Mouse (Mus musculus): Measurements from ENCODE around the gene Sertad3.

Gene Sertad3

GRCm38 (mm10) chr7:27473156-27473834, at the start of gene Sertad3:
Sertad3 (plus strand) TSS chr7:27473768.
- peak; percentile 98 for DNase-seq

DNA sequence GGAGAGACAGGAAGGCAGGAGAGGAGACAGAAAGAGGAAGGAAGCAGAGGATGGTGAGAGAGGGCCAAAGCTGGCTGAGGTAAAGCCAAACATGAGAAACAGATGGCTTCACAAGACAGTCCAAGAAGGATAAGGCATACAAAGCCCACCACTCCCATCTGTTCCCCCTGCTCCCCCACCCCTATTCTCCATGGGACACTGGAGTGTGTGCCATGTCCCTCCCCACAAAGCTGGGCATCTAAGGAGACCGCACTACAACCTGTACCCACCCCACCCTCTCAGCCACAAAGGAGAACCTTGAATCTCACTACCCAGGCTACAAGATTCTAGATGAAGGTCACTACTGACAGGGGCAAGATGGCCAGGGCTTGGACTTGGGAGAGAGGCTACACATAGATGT, 46.2 kb upstream of the Sertad3 start:
- no peak for DNase-seq

DNA sequence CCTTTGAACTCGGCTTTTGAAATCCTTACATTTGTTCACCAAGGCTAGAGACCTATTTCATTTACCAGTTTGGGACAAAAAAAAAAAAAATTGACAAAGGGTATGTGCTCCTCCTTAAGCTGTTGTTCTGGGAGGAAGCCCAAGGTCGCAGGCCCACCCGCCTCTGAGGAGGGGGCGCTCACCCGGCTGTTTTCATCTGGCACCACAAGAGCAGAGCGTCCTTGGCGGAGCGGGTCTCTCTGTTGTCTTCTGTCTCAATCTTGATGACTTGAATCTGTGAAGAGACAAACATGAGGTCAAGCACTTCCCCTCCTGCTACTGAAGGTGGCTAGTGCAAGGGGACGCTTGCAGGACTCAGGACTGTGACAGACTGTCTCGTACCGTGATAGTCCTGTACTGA, 45.6 kb upstream of the Sertad3 start:
- no peak for DNase-seq

- no peak for DNase-seq
Measured at GRCm38 (mm10) chr7:27429135-27429534, 44.4 kb upstream of the Sertad3 start.

- no peak for DNase-seq
Measured at GRCm38 (mm10) chr7:27433349-27433748, 40.2 kb upstream of the Sertad3 start.

DNA sequence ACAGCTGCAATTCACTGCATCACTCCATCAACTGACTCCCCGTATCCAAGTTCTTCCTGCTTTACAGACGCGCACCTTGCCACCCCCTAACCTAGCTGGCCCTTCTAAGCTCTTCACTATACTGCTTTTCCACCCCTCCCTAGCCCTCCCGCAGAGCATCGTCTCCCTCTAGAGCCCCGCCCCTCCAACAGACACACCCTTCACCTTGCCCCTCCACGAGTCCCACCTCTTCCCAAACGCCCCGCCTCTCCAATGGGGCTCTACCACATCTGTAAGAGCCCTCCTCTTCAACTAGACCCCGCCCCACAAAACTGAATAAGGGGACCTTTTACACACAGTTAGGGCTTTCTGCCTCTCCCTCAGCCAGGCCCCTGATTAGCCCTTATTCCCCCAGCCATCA, 39.8 kb upstream of the Sertad3 start:
- DNase-seq = no peak

- no peak for DNase-seq
Measured at GRCm38 (mm10) chr7:27437544-27437943, 36.0 kb upstream of the Sertad3 start.

- no peak for DNase-seq
Measured at GRCm38 (mm10) chr7:27440014-27440413, 33.6 kb upstream of the Sertad3 start.

DNA sequence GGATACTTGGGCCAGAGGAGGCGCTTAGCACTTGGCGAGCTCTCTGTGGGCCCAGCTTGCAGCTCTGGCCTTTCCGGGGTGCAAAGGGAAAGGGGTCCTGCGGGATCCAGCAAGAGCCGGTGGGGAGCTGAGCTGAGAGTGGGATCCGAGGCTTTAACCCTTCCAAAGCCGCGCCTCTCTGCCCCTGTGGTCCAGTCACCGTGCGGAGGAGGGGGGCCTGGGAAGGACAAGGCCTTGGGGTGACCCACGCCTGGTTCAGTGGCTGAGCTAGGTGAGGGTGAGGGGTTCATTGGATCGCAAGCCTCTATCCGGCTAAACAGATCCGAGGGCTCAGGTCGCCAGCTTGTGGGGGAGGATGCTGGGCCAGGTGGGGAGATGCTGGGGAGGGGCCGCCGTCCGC, 27.5 kb upstream of the Sertad3 start:
- no peak for DNase-seq

- peak; percentile 78 for DNase-seq
Measured at GRCm38 (mm10) chr7:27446521-27447418, 26.8 kb upstream of the Sertad3 start.

DNA sequence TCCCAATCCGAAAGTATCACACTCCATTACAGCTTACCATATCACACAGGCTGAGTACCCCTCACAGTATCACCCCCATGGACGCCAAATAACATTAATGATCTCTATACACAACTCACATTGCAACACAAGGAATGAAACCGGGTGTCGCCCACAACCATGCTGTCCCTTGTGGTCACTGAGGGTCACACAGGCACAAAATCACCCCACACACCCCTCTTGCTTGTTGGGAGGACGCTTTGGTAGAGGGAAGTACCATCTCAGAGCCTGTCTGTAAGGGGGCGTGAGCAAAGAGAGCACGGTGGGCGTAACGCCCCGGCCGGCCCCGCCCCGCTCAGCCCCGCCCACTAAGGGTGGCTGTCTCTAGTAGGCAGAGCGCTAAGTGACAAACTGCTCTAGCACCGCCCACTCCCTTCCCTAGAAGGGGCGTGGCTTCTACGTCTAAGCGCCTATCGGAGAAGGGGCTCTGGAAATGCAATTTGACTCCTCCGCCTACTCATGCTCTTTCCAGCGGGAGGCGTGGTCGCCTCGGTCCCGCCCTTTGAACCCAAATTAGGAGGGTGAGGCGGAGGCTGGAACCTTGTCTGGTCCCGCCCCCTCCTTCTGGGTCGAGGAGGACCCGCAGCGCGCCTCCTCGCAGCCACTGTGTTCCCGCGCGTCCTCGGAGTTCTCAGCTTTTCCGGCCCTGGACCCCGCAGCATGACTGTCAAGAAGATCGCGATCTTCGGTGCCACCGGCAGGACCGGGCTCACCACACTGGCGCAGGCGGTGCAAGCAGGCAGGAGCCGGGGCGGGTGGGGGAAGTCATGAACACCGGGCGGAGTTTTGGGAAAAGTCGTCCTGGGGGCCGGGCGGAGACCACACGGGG, 25.9 kb upstream of the Sertad3 start, which contains the start of the genes Sptbn4 and Blvrb:
Gene Sptbn4 (minus strand): TSS at position 268 of the 868 bp plus-strand sequence.
Gene Blvrb (plus strand): TSS at position 560 of the 868 bp plus-strand sequence.
- DNase-seq = peak; percentile 99

DNA sequence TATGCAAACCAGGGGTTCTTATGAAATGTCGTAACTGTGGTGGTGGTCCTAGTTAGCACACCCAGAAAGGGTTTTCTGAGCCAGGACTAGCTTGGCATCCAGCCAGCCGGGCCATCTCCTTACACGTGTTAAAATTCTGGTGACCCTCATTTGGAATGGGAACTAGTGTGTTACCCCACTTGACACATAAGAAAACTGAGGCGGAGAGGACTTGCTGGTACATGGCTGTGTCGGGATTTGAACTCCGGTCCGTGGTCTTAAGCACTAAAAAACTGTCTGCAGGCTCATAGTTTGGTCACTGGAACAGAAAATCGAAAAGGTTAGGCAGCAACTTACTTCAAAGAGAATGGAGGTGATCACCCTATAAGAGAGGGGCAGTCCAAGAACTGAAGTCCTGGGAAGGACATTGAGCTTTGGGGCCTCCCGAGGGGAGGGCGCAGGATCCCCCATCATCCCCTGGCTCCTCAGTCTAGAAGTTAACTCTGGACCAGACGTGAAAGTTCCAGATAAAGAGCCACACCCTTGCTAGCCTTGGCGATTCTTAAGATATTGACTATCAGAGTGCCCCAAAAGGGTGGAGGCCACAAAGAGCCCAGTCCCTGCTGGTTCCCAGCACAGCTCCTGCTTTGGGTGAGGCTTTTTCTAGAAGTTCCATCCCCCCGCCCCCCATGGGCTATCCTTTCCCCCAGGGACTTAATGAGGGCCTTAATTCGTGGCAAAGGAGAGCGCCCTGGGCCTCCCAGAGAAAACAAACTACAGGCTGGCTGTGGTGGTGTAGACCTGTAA, 25.0 kb upstream of the Sertad3 start:
- peak; percentile 15 for DNase-seq

- DNase-seq = peak; percentile 52
Measured at GRCm38 (mm10) chr7:27449256-27449862, 24.2 kb upstream of the Sertad3 start.

- DNase-seq = no peak
Measured at GRCm38 (mm10) chr7:27451359-27451758, 22.2 kb upstream of the Sertad3 start.

- DNase-seq = no peak
Measured at GRCm38 (mm10) chr7:27452206-27452770, 21.3 kb upstream of the Sertad3 start.

DNA sequence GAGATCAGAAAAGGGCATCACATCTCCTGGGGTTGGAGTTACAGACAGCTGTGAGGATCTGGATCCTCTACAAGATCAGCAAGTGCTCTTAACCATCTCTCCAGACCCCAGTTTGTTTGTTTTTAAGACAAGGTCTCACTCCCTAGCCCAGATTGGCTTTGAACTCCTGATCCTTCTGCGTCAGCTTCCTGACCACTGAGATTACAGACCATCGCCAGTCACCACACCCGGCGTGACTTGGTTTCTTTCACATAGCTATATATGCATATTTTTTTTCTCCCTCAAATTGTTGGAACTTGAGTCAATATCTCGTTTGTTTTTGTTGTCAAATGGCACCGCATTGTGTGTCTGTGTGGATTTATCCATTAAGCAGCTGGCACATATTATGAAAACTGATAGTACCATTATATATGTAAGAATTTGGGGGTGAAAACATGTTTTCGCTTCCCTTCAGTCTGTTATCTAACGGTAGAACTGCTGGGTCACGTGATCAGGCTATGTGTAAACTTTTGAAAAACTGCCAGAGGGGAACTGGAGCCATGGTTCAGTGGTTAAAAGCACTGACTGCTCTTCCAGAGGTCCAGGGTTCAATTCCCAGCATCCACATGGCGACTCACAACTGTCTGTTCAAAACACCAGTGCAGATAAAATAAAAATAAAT, 19.0 kb upstream of the Sertad3 start:
- DNase-seq = no peak

DNA sequence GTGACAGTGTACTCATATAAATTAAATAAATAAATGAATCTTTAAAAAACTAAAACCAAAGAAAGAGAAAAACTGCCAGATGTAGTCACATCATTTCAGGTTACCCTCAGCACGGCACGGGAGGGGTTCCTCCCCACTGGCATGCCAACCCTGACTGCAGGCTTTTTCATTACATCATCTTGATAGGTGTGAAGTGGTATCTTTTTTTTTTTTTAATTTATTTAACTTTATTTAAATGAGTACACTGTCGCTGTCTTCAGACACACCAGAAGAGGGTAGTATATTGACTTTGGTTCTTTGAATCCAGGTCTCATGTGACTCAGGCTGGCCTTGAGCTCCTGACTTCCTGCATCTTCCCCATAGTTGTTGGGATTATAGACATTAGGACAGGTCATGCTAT, 18.3 kb upstream of the Sertad3 start:
- DNase-seq = no peak

- no peak for DNase-seq
Measured at GRCm38 (mm10) chr7:27458614-27459013, 15.0 kb upstream of the Sertad3 start.

DNA sequence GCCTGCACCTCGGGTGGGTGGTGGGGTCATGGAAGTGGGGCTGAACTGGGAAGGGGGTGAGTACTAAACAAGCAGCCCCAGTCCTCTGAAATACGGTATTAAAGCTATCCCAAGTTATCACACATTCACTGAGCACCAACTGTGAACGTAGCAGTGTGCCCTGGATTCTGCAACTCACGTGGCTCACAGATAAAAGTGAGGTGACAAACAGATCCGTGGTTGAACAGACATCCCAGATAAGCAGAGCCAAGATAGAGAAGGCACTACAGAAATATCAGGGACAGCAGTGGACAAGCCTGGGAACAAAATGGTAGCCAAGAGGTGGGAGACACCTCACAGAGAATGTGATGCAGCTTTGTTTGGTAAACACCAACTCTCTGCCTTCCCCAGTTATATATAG, 13.9 kb upstream of the Sertad3 start:
- no peak for DNase-seq

GRCm38 (mm10) chr7:27460477-27460876, 13.1 kb upstream of the Sertad3 start:
- DNase-seq = no peak

DNA sequence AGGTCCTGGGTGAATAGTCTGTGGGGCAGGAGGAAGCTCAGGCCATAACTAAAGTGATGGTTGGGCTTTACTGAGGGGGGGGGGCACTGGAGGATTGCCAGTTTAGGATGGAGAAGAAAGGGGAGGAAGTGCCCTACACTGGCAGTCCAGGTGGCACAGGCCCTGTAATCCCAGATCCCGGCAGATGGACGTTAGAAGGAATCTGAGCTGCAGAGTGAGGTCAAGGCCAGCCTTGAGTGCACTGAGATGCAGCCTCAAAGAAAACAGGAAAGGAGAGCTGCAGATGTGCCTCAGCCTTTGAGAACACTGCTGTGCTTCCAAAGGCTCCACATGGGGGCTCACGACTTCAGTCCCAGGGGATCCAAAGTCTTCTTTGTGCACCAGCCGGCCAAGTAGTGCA, 5.9 kb upstream of the Sertad3 start:
- DNase-seq = no peak

Measured in right cerebral cortex, adult 18-20 months (tissue).